Mouse (Mus musculus) intestine, postnatal 0 days (tissue): ENCODE data around the gene Taco1. TPM values are rescaled to one million over a fixed set of nuclear protein-coding genes. Genes with fewer than 3 reads are reported as not detected.

Experiments used
- ATAC-seq: fragments of 200-750 bp; cut with Nextera tagmentation; 2 replicates; pipeline ENCODE4 v1.8.0; 2017; ENCODE audit warnings: mild to moderate bottlenecking, moderate TSS enrichment, moderate library complexity
- H3K27ac ChIP-seq: fragments of 300-500 bp; sonication (generic); 2 replicates; pipeline ENCODE4 v1.5.1; 2014; ENCODE audit warnings: mild to moderate bottlenecking, low read depth, low read length, moderate library complexity
- H3K27me3 ChIP-seq: fragments of 300-500 bp; sonication (generic); replicated peaks from 2 replicates; pipeline ENCODE4 v1.6.1; 2014; ENCODE audit warnings: low read length, mixed read lengths; ENCODE audit not compliant: control insufficient read depth, insufficient read depth
- H3K36me3 ChIP-seq: fragments of 300-500 bp; sonication (generic); 2 replicates; pipeline ENCODE4 v1.6.1; 2014; ENCODE audit warnings: mild to moderate bottlenecking, moderate library complexity; ENCODE audit not compliant: control insufficient read depth, insufficient read depth
- H3K4me1 ChIP-seq: fragments of 300-500 bp; sonication (generic); replicated peaks from 2 replicates; pipeline ENCODE4 v1.6.1; 2014; ENCODE audit warnings: antibody characterized with exemption, low read length, mixed read lengths; ENCODE audit not compliant: control insufficient read depth, insufficient read depth
- H3K4me2 ChIP-seq: fragments of 300-500 bp; sonication (generic); replicated peaks from 2 replicates; pipeline ENCODE4 v1.6.1; 2014; ENCODE audit warnings: low read depth, mild to moderate bottlenecking, moderate library complexity
- H3K4me3 ChIP-seq: fragments of 300-500 bp; sonication (generic); 2 replicates; pipeline ENCODE4 v1.5.1; 2014; ENCODE audit warnings: low read depth, low read length
- H3K9ac ChIP-seq: fragments of 300-500 bp; sonication (generic); 2 replicates; pipeline ENCODE4 v1.6.1; 2014; ENCODE audit warnings: mild to moderate bottlenecking, low read depth, low read length
- H3K9me3 ChIP-seq: fragments of 300-500 bp; sonication (generic); 2 replicates; pipeline ENCODE4 v1.6.1; 2016; ENCODE audit warnings: mixed run types; ENCODE audit not compliant: control insufficient read depth
- CTCF ChIP-seq: sonication (generic); IDR thresholded peaks from 2 replicates; pipeline ENCODE4 v1.5.1; 2016; ENCODE audit warnings: low read depth, mild to moderate bottlenecking, control low read depth, antibody characterized with exemption, moderate library complexity
- WGBS: fragments of 180-500 bp; shearing (Covaris S2); extraction: QIAGEN DNeasy Blood & Tissue Kit; methylation state at CpG from one replicate; pipeline ENCODE4 v1.1.7; 2014; 5-methylcytosine and 5-hydroxymethylcytosine counted together
- polyA plus RNA-seq: library from polyadenylated mRNA; unstranded; fragments of >200 nt; fragmentation: Nextera tagmentation; extraction: Ambion mirVana; gene quantifications from 2 replicates; pipeline ENCODE4 v1.2.1, GENCODE M21; 2015

Taco1 gene
- polyA plus RNA-seq, 1 experiment from 2014 or later: 9.0 TPM

- no peaks in the 10 kb centered on the region for H3K9me3 ChIP-seq
Observed at GRCm38 (mm10) chr11:106106047-106106587, 40.3 kb downstream of the Taco1 start.

GRCm38 (mm10) chr11:106111688-106112087, 45.8 kb downstream of the Taco1 start:
- Histone ChIP-seq H3K9ac (no peak overlapping the region), H3K4me3 (no peak overlapping the region), H3K9me3 (no peaks in the 10 kb centered on the region), H3K4me2 (no peak overlapping the region), H3K27ac (no peak overlapping the region), H3K27me3 (no peaks in the 10 kb centered on the region), H3K36me3 (0 out of 2 replicates have a peak, but pooled peaks cover 12% of the 10 kb centered on the region), H3K4me1 (no peaks in the 10 kb centered on the region)
- ATAC-seq: no peak
- TF ChIP-seq CTCF: no peak

More at GRCm38 (mm10) chr11:106106047-106106587, 40.3 kb downstream of the Taco1 start:
- no peak for ATAC-seq
- Histone ChIP-seq H3K4me3 (no peak overlapping the region), H3K27me3 (no peaks in the 10 kb centered on the region), H3K4me2 (no peak overlapping the region), H3K27ac (no peak overlapping the region), H3K9ac (no peak overlapping the region), H3K36me3 (no peaks in the 10 kb centered on the region), H3K4me1 (no peaks in the 10 kb centered on the region)
- TF ChIP-seq CTCF: no peak
- 81% methylated on average over 8 of the region's 8 CpGs for WGBS

GRCm38 (mm10) chr11:106122221-106122620, 56.4 kb downstream of the Taco1 start:
- WGBS: 93% methylated on average over 5 of the region's 5 CpGs
- Histone ChIP-seq H3K27me3 (no peaks in the 10 kb centered on the region), H3K4me1 (no peaks in the 10 kb centered on the region), H3K36me3 (peaks cover 35% of the 10 kb centered on the region), H3K9me3 (no peaks in the 10 kb centered on the region), H3K4me2 (no peak overlapping the region), H3K27ac (0 out of 2 replicates have a peak overlapping the region, but pooled peaks have one; percentile 5), H3K4me3 (no peak overlapping the region), H3K9ac (no peak overlapping the region)
- no peak for ATAC-seq
- TF ChIP-seq CTCF: no peak

GRCm38 (mm10) chr11:106122736-106123135, 56.9 kb downstream of the Taco1 start:
- Histone ChIP-seq H3K27me3 (no peaks in the 10 kb centered on the region), H3K9ac (no peak overlapping the region), H3K9me3 (no peaks in the 10 kb centered on the region), H3K4me1 (no peaks in the 10 kb centered on the region), H3K4me3 (no peak overlapping the region), H3K36me3 (peaks cover 30% of the 10 kb centered on the region), H3K4me2 (no peak overlapping the region), H3K27ac (no peak overlapping the region)
- no peak for TF ChIP-seq CTCF
- ATAC-seq: no peak
- 66% methylated on average over 3 of the region's 3 CpGs for WGBS

Other genes starting within 250 kb of the Taco1 start
- 48.3 and 50.3 TPM in 2 replicates for gene Cyb561, start 112.7 kb upstream of the Taco1 start, polyA plus RNA-seq
- gene Ace, start 98.1 kb upstream of the Taco1 start, polyA plus RNA-seq: 222 and 231 TPM in 2 replicates
- gene Ace3, start 71.4 kb upstream of the Taco1 start, polyA plus RNA-seq: not detected in 2 replicates
- 0.94 and 1.6 TPM in 2 replicates for gene Kcnh6, start 57.9 kb upstream of the Taco1 start, polyA plus RNA-seq
- gene Dcaf7, start 29.2 kb upstream of the Taco1 start, polyA plus RNA-seq: 30.8 and 31.3 TPM in 2 replicates
- gene Map3k3, start 18.6 kb downstream of the Taco1 start, polyA plus RNA-seq: 6.2 and 6.6 TPM in 2 replicates
- not detected in 2 replicates for gene Gm10840, start 94.8 kb downstream of the Taco1 start, polyA plus RNA-seq
- gene Limd2, start 94.8 kb downstream of the Taco1 start, polyA plus RNA-seq: 32.6 and 34.6 TPM in 2 replicates
- 5.7 and 6.4 TPM in 2 replicates for gene Strada, start 136.1 kb downstream of the Taco1 start, polyA plus RNA-seq
- 41.9 and 45.4 TPM in 2 replicates for gene Ccdc47, start 150.3 kb downstream of the Taco1 start, polyA plus RNA-seq
- 28.1 and 30.0 TPM in 2 replicates for gene Ddx42, start 150.9 kb downstream of the Taco1 start, polyA plus RNA-seq
- gene Ftsj3, start 190.0 kb downstream of the Taco1 start, polyA plus RNA-seq: 16.6 and 18.3 TPM in 2 replicates
- gene Psmc5, start 190.1 kb downstream of the Taco1 start, polyA plus RNA-seq: 160 and 168 TPM in 2 replicates
- 25.3 and 26.3 TPM in 2 replicates for gene Smarcd2, start 206.9 kb downstream of the Taco1 start, polyA plus RNA-seq
- 0.09 TPM in 1 of 2 replicates, not detected in the other for gene Tcam1, start 210.6 kb downstream of the Taco1 start, polyA plus RNA-seq
- not detected in 2 replicates for gene Gh, start 235.8 kb downstream of the Taco1 start, polyA plus RNA-seq
- 1.3 and 1.5 TPM in 2 replicates for gene Cd79b, start 248.7 kb downstream of the Taco1 start, polyA plus RNA-seq